Mouse (Mus musculus): ENCODE results near the gene Tmem92. TPM values are rescaled to one million over a fixed set of nuclear protein-coding genes. Genes with fewer than 3 reads are reported as not detected.

Gene Tmem92
- polyA plus RNA-seq, 1 experiment from 2014 or later: not detected

GRCm38 (mm10) chr11:94767241-94767640 is 15.3 kb downstream of the Tmem92 start:
- no peak for ATAC-seq (ENCODE audit: low FRiP score, low TSS enrichment)
- WGBS: 96% methylated on average over 2 of the region's 2 CpGs
- Histone ChIP-seq H3K4me3 (ENCODE audit: low read length) (no peak overlapping the region), H3K36me3 (ENCODE audit: insufficient read depth, low read length) (no peaks in the 10 kb centered on the region), H3K9ac (replicated peaks; ENCODE audit: low read length) (no peak overlapping the region), H3K27ac (ENCODE audit: low read length) (no peak overlapping the region), H3K4me2 (replicated peaks; ENCODE audit: low read depth, low read length) (no peak overlapping the region), H3K4me1 (ENCODE audit: insufficient read depth, low read length) (no peaks in the 10 kb centered on the region), H3K9me3 (ENCODE audit: low read length) (no peaks in the 10 kb centered on the region), H3K27me3 (ENCODE audit: insufficient read depth, low read length) (no peaks in the 10 kb centered on the region)

GRCm38 (mm10) chr11:94762775-94763174 is 19.7 kb downstream of the Tmem92 start:
- no peak for ATAC-seq (ENCODE audit: low FRiP score, low TSS enrichment)
- Histone ChIP-seq H3K4me3 (ENCODE audit: low read length) (no peak overlapping the region), H3K4me1 (ENCODE audit: insufficient read depth, low read length) (no peaks in the 10 kb centered on the region), H3K9ac (replicated peaks; ENCODE audit: low read length) (no peak overlapping the region), H3K4me2 (replicated peaks; ENCODE audit: low read depth, low read length) (no peak overlapping the region), H3K36me3 (ENCODE audit: insufficient read depth, low read length) (no peaks in the 10 kb centered on the region), H3K27me3 (ENCODE audit: insufficient read depth, low read length) (no peaks in the 10 kb centered on the region), H3K27ac (ENCODE audit: low read length) (no peak overlapping the region), H3K9me3 (ENCODE audit: low read length) (no peaks in the 10 kb centered on the region)
- WGBS: 28% methylated on average over 6 of the region's 6 CpGs

DNA sequence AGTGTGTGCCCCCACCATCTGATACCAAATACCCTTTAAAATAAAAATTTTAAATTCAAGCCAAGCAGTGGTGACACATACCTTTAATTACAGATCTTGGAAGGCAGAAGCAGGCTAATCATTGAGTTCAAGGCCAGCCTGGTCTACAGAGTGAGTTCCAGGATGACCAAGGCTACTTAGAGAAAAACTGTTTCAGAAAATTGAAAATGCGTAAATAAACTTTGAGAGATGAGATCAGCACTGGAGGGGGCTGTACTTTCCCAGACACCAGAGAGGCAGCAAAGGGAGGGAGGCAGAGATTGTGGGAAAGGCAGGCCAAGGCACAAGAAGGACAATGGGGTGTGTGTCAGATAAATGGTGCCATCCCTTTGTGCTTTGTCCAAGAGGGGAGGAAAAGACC is 20.2 kb downstream of the Tmem92 start:
- WGBS: 93% methylated on average over 1 of the region's 1 CpGs
- H3K9me3 ChIP-seq (ENCODE audit: low read length): no peaks in the 10 kb centered on the region
- ATAC-seq (ENCODE audit: low FRiP score, low TSS enrichment): no peak
- no peak overlapping the region for H3K27ac ChIP-seq (ENCODE audit: low read length)
- no peaks in the 10 kb centered on the region for H3K27me3 ChIP-seq (ENCODE audit: insufficient read depth, low read length)
- H3K9ac ChIP-seq (replicated peaks; ENCODE audit: low read length): no peak overlapping the region
- no peak overlapping the region for H3K4me3 ChIP-seq (ENCODE audit: low read length)
- H3K4me2 ChIP-seq (replicated peaks; ENCODE audit: low read depth, low read length): no peak overlapping the region
- no peaks in the 10 kb centered on the region for H3K36me3 ChIP-seq (ENCODE audit: insufficient read depth, low read length)
- no peaks in the 10 kb centered on the region for H3K4me1 ChIP-seq (ENCODE audit: insufficient read depth, low read length)

DNA sequence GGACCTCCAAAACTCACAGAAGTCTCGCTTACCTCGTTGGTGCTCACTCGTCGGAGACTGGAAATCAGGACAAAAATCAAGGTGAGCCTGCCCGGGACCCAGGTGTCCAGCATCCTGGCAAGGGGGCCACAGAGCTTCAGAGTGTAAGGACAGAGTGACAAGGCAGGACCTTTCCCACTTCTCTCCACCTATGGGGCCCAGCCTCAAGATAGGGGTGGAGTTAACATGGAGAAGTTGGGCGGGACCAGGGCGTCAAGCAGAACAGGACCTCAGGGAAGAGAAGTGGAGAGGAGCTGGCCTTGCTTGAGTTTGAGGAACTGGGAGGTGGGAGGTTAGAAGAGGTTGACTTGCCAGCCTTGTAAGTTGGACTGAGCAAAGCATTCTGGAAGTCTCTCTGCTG is 21.7 kb downstream of the Tmem92 start:
- 76% methylated on average over 7 of the region's 7 CpGs for WGBS
- Histone ChIP-seq H3K4me1 (ENCODE audit: insufficient read depth, low read length) (no peaks in the 10 kb centered on the region), H3K9ac (replicated peaks; ENCODE audit: low read length) (no peak overlapping the region), H3K4me2 (replicated peaks; ENCODE audit: low read depth, low read length) (no peak overlapping the region), H3K4me3 (ENCODE audit: low read length) (no peak overlapping the region), H3K9me3 (ENCODE audit: low read length) (no peaks in the 10 kb centered on the region), H3K27ac (ENCODE audit: low read length) (no peak overlapping the region), H3K36me3 (ENCODE audit: insufficient read depth, low read length) (no peaks in the 10 kb centered on the region), H3K27me3 (ENCODE audit: insufficient read depth, low read length) (no peaks in the 10 kb centered on the region)
- ATAC-seq (ENCODE audit: low FRiP score, low TSS enrichment): no peak

DNA sequence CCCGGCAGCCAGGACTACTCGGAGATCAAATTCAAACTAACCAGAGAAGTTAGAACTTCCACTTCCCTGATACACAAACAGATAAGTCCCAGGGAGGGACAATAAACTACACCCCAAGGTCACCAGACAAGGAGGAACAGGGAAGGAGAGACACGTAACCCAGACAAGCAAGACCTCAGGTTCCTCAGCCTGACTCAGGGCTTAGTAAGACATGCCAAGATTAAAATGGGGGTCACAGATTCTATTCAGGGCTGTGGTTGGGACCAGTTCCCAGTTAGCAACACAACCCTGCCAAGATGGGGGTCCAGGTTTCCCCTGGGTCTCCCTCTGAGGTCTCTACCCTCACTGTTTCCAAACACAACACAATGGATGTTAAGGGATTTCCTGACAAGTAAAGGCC is 22.1 kb downstream of the Tmem92 start:
- H3K9me3 ChIP-seq (ENCODE audit: low read length): no peaks in the 10 kb centered on the region
- no peaks in the 10 kb centered on the region for H3K27me3 ChIP-seq (ENCODE audit: insufficient read depth, low read length)
- H3K9ac ChIP-seq (replicated peaks; ENCODE audit: low read length): no peak overlapping the region
- H3K27ac ChIP-seq (ENCODE audit: low read length): no peak overlapping the region
- no peak for ATAC-seq (ENCODE audit: low FRiP score, low TSS enrichment)
- H3K4me2 ChIP-seq (replicated peaks; ENCODE audit: low read depth, low read length): no peak overlapping the region
- 52% methylated on average over 3 of the region's 3 CpGs for WGBS
- no peaks in the 10 kb centered on the region for H3K4me1 ChIP-seq (ENCODE audit: insufficient read depth, low read length)
- no peaks in the 10 kb centered on the region for H3K36me3 ChIP-seq (ENCODE audit: insufficient read depth, low read length)
- H3K4me3 ChIP-seq (ENCODE audit: low read length): no peak overlapping the region

DNA sequence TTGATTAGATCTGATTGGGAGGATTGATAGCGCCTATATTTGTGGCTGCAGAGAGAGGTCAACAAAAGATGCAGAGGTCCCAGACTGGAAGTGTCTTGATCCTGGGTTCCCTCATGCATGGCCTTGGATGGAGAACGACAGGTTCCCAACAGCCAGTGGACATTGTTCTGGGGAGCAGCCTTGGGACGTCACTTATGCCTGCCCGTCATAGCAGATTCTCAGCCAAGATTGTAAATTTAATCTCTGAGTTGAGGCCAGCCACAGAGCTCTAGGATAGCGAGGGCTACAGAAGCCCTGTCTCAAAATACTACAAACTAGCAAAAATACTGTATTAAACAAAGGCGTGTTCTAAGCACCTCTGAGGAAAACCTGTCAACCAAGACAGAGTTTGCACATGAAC is 22.6 kb downstream of the Tmem92 start:
- Histone ChIP-seq H3K9ac (replicated peaks; ENCODE audit: low read length) (no peak overlapping the region), H3K4me3 (ENCODE audit: low read length) (no peak overlapping the region), H3K4me2 (replicated peaks; ENCODE audit: low read depth, low read length) (no peak overlapping the region), H3K9me3 (ENCODE audit: low read length) (no peaks in the 10 kb centered on the region), H3K36me3 (ENCODE audit: insufficient read depth, low read length) (no peaks in the 10 kb centered on the region), H3K27me3 (ENCODE audit: insufficient read depth, low read length) (no peaks in the 10 kb centered on the region), H3K27ac (ENCODE audit: low read length) (no peak overlapping the region), H3K4me1 (ENCODE audit: insufficient read depth, low read length) (no peaks in the 10 kb centered on the region)
- WGBS: 67% methylated on average over 6 of the region's 6 CpGs
- ATAC-seq (ENCODE audit: low FRiP score, low TSS enrichment): no peak

DNA sequence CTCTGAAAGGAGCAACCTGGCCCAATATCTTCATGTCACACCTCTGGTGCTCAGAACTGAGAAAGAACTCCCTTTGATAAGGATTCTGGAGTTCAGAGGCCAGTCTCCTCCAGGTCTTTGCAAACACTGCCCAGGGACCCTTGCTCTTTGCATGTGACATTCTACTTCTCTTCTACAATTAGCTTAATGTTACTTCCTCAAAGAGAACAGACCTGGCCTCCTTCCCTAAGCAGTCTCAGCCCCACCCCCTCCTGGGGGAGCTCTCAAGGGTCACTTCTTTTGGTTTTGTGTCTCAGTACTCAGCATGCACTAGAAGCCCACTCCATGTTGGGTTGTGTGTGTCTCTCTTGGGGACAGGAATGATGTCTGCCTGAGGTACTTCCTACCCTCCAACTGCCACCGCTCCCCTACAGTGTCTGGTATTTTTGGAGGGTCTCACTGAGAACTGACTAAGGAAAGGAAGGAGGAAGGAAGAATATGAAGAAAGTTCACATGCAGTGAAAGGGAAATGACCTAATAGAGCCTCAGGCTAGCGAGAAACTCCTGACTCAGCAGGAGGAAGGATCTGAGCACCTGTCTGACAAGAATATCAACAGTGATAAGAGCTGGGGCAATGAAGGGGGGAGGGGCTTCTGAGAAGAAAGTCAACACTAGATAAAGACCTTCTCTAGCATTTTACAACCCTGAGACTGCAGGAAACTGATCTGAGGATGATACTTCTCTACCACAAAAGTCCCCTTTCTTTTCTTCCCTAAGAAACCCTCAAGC is 29.4 kb downstream of the Tmem92 start:
- no peak for ATAC-seq (ENCODE audit: low FRiP score, low TSS enrichment)
- H3K4me3 ChIP-seq (ENCODE audit: low read length): no peak overlapping the region
- H3K27me3 ChIP-seq (ENCODE audit: insufficient read depth, low read length): no peaks in the 10 kb centered on the region
- no peaks in the 10 kb centered on the region for H3K4me1 ChIP-seq (ENCODE audit: insufficient read depth, low read length)
- H3K9me3 ChIP-seq (ENCODE audit: low read length): no peaks in the 10 kb centered on the region
- H3K36me3 ChIP-seq (ENCODE audit: insufficient read depth, low read length): no peaks in the 10 kb centered on the region
- no peak overlapping the region for H3K9ac ChIP-seq (replicated peaks; ENCODE audit: low read length)
- H3K4me2 ChIP-seq (replicated peaks; ENCODE audit: low read depth, low read length): no peak overlapping the region
- H3K27ac ChIP-seq (ENCODE audit: low read length): no peak overlapping the region
- 43% methylated on average over 2 of the region's 2 CpGs for WGBS

GRCm38 (mm10) chr11:94741732-94742272 is 40.7 kb downstream of the Tmem92 start, which contains the start of gene Cdc34b:
Gene Cdc34b, plus strand, starts transcription at chr11:94741782.
- Histone ChIP-seq H3K27me3 (ENCODE audit: insufficient read depth, low read length) (no peaks in the 10 kb centered on the region), H3K4me1 (ENCODE audit: insufficient read depth, low read length) (no peaks in the 10 kb centered on the region), H3K27ac (ENCODE audit: low read length) (no peak within 1 kb of the TSS), H3K4me2 (replicated peaks; ENCODE audit: low read depth, low read length) (no peak within 1 kb of the TSS), H3K36me3 (ENCODE audit: insufficient read depth, low read length) (no peaks in the 10 kb centered on the region), H3K9ac (replicated peaks; ENCODE audit: low read length) (no peak within 1 kb of the TSS), H3K9me3 (ENCODE audit: low read length) (peaks cover 6% of the 10 kb centered on the region; the same call in 1 of the 2 replicates), H3K4me3 (ENCODE audit: low read length) (no peak within 1 kb of the TSS)
- 83% methylated on average over 23 of the region's 29 CpGs for WGBS
- ATAC-seq (ENCODE audit: low FRiP score, low TSS enrichment): no peak

- Histone ChIP-seq H3K4me1 (ENCODE audit: insufficient read depth, low read length) (no peaks in the 10 kb centered on the region), H3K27ac (ENCODE audit: low read length) (no peak overlapping the region), H3K4me2 (replicated peaks; ENCODE audit: low read depth, low read length) (no peak overlapping the region), H3K4me3 (ENCODE audit: low read length) (no peak overlapping the region), H3K36me3 (ENCODE audit: insufficient read depth, low read length) (no peaks in the 10 kb centered on the region), H3K9ac (replicated peaks; ENCODE audit: low read length) (no peak overlapping the region), H3K27me3 (ENCODE audit: insufficient read depth, low read length) (no peaks in the 10 kb centered on the region), H3K9me3 (ENCODE audit: low read length) (no peaks in the 10 kb centered on the region)
- 61% methylated on average over 2 of the region's 2 CpGs for WGBS
- ATAC-seq (ENCODE audit: low FRiP score, low TSS enrichment): no peak
Observed at GRCm38 (mm10) chr11:94735746-94736145, 46.8 kb downstream of the Tmem92 start.

- no peak for ATAC-seq (ENCODE audit: low FRiP score, low TSS enrichment)
- Histone ChIP-seq H3K9ac (replicated peaks; ENCODE audit: low read length) (no peak overlapping the region), H3K4me1 (ENCODE audit: insufficient read depth, low read length) (no peaks in the 10 kb centered on the region), H3K27ac (ENCODE audit: low read length) (no peak overlapping the region), H3K9me3 (ENCODE audit: low read length) (no peaks in the 10 kb centered on the region), H3K4me2 (replicated peaks; ENCODE audit: low read depth, low read length) (no peak overlapping the region), H3K4me3 (ENCODE audit: low read length) (no peak overlapping the region), H3K36me3 (ENCODE audit: insufficient read depth, low read length) (no peaks in the 10 kb centered on the region), H3K27me3 (ENCODE audit: insufficient read depth, low read length) (no peaks in the 10 kb centered on the region)
- 45% methylated on average over 8 of the region's 8 CpGs for WGBS
Observed at GRCm38 (mm10) chr11:94732773-94733172, 49.7 kb downstream of the Tmem92 start.
